Mouse (Mus musculus) liver (tissue): ENCODE results near the gene Med15.
"Not testable (repeated sequence)": the region's sequence is repeated elsewhere in the genome, so short reads cannot be mapped to it uniquely, and the experiment has no call there.

Experiments used
- DNase-seq: peaks from one replicate; pipeline ENCODE4 v3.0.0-alpha.2; 2020; ENCODE audit warnings: mixed read lengths

Med15 gene

DNA sequence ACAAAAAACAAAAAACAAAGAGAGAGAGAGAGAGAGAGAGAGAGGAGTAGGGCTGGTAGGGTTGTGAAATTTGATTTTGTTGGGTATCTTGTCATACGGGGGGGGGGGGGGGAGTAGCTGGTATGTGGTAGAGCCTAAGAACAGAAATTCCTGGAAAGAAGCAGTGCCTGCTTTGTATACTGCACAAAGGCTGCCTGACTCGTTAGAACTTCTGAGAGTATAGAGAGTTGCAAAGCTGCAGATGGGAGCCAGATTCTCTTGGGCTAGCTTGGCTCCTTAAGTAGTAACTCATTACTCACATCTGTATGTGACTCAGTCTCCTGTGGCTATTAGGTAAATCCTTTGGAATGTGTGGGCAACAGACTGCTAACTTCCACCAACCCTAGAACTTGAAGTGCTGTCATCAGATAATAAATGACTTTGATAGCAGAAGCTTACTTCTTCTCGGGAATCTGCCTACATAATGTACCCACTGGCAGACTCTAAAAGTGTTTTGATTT lies at the start of gene Med15:
Gene Med15 (minus strand): TSS at position 51 of the 500 bp plus-strand sequence.
- no peak for DNase-seq

GRCm38 (mm10) chr16:17779692-17780091 lies 47.0 kb upstream of the Med15 start:
- no peak for DNase-seq

DNA sequence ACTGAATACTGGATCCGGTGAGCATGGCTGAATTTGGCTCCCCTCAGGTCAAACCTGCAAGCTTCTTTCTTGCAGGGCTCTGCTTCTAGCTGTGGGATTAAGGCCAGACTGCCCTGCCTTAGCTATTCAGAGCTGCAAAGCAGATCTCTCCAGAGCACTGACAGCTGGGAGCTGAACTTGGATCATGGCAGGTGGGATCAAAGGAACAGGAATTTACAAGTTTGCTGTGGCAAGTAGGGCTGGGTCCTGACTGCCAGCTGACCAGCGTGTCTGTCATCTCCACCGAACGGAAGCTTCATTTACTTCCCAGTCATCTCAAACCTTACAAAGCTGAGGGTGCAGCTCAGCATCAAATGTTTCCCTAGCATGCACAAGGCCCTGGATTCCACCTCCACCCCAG lies 45.5 kb upstream of the Med15 start:
- DNase-seq, result no peak

DNA sequence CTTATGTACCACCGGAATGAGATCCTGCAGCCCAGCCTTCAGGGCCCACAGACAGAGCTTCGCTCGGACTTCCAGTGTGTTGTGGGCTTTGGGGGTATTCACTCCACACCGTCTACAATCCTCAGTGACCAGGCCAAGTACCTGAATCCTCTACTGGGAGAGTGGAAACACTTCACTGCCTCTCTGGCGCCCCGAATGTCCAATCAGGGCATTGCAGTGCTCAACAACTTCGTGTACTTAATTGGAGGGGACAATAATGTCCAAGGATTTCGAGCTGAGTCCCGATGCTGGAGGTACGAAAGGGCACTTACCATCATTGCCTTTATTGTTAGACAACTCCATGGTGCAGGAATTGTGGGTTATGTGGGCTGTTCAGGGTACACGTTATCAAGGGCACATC lies 44.1 kb upstream of the Med15 start:
- DNase-seq, result peak; percentile 47

GRCm38 (mm10) chr16:17771117-17771865 lies 38.6 kb upstream of the Med15 start:
- no peak for DNase-seq

DNA sequence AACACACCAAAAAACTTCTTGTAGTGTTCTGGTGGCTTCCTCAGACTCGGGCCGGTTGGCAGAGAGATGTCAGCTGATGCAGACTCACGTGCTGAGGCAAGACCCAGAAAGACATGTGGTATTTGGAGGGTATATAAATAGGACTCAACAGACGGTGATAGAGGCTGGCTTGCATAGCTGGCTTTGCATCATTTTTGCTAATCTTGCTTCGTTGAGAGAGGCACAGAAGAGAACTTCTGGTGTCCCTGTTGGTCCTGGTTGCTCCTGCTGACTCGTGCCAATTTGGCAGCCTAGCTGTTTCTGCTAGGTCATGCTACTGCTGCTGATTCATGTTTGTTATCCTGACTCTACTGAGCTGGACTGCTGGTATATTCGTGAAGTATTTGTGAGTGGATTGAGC lies 36.1 kb upstream of the Med15 start:
- peak; percentile 71 for DNase-seq

GRCm38 (mm10) chr16:17764108-17764511 lies 31.4 kb upstream of the Med15 start:
- DNase-seq, result peak; percentile 31

DNA sequence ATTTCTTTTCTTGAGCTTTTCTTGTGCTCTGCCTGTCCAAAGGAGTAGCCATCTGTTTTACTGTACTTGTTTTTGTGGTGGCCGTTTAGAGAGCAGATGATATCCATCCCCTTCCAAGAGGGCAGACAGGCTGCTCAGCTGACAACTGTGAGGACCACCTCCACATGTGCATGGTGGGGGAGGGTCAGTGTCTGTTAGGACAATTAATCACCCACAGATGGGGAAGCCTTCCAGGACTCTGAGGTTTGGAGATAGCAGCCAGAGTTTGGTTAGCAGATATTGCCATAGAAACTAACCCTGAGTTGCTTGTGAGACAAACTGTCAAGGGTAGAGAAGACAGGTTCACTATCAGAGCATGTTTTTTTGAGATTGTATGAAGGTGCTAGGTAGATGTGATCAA lies 28.4 kb upstream of the Med15 start:
- DNase-seq, result peak; percentile 43

DNA sequence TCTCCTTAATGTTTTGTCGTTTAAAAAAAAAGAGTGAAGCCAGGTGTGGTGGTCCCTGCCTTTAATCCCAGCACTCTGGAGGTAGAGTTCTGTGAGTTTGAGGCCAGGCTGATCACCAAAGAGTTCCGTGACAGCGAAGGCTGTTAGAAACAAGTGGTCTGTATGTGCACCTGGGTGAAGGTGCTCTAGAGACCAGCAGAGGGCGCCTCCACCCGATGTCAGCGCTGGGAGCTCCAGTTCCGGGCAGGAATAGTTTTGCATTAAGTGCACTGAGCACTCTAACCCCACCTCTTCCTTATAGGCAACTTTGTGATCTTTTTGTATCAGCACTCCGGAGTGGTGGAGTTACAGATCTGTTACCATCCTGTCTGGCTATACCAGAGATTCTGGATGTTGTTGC lies 28.0 kb upstream of the Med15 start:
- peak; percentile 82 for DNase-seq

DNA sequence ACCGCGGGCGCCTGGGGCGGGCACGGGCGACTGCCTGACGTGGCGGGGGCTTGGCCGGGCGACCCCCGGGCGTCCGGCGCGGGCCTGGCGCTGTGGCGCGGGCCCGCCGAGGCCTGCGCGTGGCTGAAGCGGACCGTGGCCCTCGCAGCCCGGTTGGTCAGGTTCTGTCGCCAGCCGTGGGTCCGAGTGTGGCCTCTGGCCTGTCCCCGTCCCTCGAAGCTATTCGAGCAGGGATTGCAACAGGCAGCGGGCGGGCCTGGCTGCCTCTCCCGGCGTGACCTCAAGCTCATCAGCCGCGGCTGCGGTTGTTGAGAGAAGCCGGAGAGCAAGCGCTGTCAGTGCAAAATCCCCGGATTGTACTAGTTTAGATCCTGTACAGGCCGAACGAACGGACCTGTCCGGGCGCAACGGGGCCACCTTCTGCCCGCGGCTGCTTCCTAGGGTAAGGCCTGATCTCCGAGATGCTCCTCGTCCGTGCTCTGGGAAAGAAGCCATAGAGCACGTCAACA lies 27.2 kb upstream of the Med15 start:
- DNase-seq, result peak; percentile 53

- peak; percentile 90 for DNase-seq
Measured at GRCm38 (mm10) chr16:17759344-17759773, 26.7 kb upstream of the Med15 start, which contains the start of gene Klhl22. TSS of gene Klhl22 (plus strand) at chr16:17759618.

GRCm38 (mm10) chr16:17758902-17759301 lies 26.2 kb upstream of the Med15 start:
- DNase-seq, result no peak

DNA sequence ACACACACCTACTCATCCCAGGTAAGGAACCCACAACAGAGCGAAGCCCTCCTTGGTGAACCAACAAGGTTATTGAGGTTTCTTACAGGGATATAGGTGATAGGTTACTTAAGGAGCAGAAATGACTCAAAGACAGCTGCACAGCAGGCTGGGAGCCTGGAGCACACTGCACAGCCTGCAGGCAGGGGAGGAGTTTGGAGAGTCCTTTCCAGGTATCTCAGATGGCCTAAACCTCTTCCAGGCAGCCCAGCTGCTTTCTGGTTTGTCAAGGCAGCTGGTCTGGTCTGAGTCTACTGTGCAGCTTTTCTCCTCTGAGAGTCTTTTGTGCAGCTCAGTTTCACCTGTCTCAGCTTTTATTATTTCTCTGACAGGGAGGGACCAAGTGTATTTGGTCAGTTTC lies 25.1 kb upstream of the Med15 start:
- DNase-seq, result no peak

DNA sequence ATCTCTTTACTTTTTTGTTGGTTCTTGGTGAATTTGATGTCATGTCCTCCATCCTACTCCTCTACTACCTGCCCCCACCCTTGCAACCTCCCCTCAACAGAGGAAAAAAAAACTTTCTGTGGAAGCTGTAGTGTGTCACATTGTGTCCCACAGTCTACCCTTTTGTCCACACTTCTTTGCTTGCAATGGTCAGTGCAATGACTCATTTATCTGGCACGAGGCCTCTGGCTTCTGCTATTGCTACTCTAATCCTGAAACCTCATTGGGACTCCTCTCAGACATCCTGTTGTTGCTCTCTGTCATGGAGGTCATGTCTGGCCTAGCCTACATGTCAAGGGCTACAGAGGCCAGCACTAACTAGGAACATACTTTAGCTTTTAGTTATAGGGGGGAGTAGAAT lies 21.0 kb upstream of the Med15 start:
- no peak for DNase-seq

- peak; percentile 49 for DNase-seq
Measured at GRCm38 (mm10) chr16:17753001-17753400, 20.3 kb upstream of the Med15 start.

GRCm38 (mm10) chr16:17745067-17745466 lies 12.4 kb upstream of the Med15 start:
- DNase-seq, result no peak

DNA sequence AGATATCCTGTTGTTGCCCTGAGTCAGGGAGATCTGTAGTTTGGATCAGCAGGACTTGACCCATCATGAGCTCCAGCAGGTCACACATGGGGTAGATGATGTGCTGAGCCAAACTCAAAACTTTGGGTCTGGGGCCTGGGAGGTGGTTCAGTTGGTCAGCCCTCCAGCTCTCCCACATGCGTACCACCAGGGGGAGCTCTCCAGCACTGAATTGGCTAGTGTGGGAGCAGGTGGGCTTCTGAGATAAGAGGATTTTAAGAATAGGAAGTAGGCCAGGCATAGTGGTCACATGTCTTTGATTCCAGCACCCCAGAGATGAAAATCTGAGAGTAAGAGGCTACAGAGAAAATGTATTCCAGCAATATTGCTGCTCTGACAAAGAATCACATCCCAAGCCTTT lies 11.8 kb upstream of the Med15 start:
- DNase-seq, result peak; percentile 66

DNA sequence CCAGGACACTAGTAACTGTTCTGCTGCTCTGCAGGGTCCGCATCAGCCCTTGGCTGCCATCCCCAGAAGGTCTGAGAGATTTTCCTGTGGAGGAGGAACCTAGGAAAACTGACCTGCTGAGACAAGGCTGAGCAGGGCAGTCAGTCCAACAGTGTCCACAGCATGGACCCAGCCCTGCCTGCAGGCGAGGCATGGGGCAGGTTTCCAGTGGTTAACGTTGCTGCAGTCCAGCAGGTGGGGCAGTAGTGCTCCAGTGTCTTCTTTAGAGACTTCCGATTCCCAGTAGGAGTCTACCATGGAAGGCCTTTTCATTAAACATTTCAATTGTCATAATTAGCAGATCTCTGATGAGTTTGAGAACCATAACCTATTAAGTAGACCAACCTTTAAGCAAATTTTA lies 10.6 kb upstream of the Med15 start:
- no peak for DNase-seq

GRCm38 (mm10) chr16:17742810-17743209 lies 10.1 kb upstream of the Med15 start:
- DNase-seq, result no peak

GRCm38 (mm10) chr16:17740080-17740479 lies 7.4 kb upstream of the Med15 start:
- no peak for DNase-seq

DNA sequence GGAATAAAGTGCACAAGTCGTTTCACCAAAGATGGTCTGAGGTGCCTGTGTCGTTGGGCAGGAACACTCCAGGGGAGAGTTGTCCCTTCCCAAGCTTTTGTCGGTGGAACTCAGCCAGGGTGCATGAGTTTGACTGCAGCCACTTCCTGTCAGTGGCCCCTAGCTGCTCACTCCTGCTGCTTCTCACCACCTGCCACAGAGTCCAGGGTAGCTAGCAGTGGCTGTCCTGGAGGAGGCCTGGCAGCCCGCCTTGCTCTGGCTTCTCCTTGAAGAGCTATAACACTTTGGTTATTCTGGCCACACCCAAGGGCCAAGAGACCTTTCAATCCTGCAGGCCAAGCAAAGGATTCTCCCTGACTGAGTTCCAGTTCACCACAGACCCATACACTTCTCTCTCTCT lies 3.5 kb upstream of the Med15 start:
- DNase-seq, result no peak

DNA sequence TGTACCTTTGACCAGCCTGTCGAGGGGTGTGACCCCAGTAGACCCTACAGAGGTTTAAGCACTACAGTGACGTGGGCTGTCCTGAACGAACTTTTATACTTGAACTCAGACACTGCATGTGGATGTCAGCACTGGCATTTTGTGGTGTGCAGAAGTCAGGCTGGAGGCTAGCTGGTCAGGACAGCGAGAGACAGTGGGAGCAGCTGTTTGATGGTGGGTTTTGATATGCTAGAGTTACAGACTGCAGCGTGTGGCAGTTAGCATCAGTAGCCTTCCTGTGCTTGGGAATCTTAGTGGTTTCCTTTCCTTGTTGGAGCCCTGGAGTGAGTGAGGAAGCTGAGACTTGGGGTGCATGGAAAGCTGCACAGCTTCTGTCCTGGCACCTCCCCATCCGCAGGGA lies 2.2 kb upstream of the Med15 start:
- not testable (repeated sequence) for DNase-seq

- no peak for DNase-seq
Measured at GRCm38 (mm10) chr16:17733646-17734045, 955 bp upstream of the Med15 start.

DNA sequence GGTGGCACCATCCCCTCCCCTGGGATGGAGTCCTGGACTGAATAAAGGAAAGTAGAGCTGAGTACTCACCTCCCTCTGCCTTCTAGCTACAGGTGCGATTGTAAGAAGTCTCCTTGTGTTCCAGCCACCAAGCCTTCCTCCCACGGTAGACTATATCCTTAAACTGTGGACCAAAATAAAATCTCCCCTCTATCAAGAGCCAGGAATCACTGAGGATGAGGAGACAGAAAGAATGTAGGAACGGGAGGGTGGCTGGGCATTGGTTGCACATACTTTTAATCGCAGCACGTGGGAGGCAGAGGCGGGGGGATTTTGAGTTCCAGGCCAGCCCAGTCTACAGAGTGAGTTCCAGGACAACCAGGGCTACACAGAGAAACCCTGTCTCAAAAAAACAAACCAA lies 260 bp downstream of the Med15 start:
- no peak for DNase-seq

GRCm38 (mm10) chr16:17732021-17732420 lies 670 bp downstream of the Med15 start:
- DNase-seq, result no peak
